ENCODE assay signal across 8 mouse cellular contexts in genomic region chr11:58008437-58009050, GRCm38 (mm10). TPM values are rescaled to one million over a fixed set of nuclear protein-coding genes. Genes with fewer than 3 reads are reported as not detected.
DNase-seq lines count a peak whose midpoint lies in the region; ATAC-seq lines count a peak whose summit lies in the region.

No protein-coding gene starts in this region.

- H3K4me1 ChIP-seq in brown adipose tissue, adult 24 weeks (ENCODE audit: control insufficient read depth, insufficient read depth, insufficient read length, low read length), result peaks cover 5% of the 10 kb centered on the region
- peaks cover 4 to 22% of the 10 kb centered on the region in 2 experiments; a peak in 3 of 4 replicates for H3K4me1 ChIP-seq in heart, embryonic 14.5 days (ENCODE audit: control insufficient read depth in 2 of 2, insufficient read depth in 2 of 2, low read length in 2 of 2)
- peaks cover 49% of the 10 kb centered on the region for H3K4me1 ChIP-seq in liver, embryonic 12.5 days

- H3K27ac ChIP-seq in brown adipose tissue, adult 24 weeks (replicated peaks; ENCODE audit: low read depth, low read length), result peak overlapping the region; percentile 62
- H3K27ac ChIP-seq in heart, embryonic 14.5 days (replicated peaks in 1 of 2; ENCODE audit: control insufficient read depth in 1 of 2, insufficient read depth in 1 of 2, low read depth in 2 of 2, low read length in 2 of 2), result peak overlapping the region; percentile 73 to 89
- peak overlapping the region; percentile 97 for H3K27ac ChIP-seq in liver, embryonic 12.5 days

- peak overlapping the region; percentile 97 for H3K9ac ChIP-seq in heart, embryonic 14.5 days (ENCODE audit: low read length)
- H3K9ac ChIP-seq in liver, embryonic 12.5 days, result peak overlapping the region; percentile 100

- WGBS in heart, embryonic 14.5 days, result under 1% methylated on average over 59 of the region's 74 CpGs
- WGBS in liver, embryonic 12.5 days (ENCODE audit: insufficient replicate concordance), result under 1% methylated on average over 52 of the region's 74 CpGs

- no peaks in the 10 kb centered on the region for H3K36me3 ChIP-seq in heart, embryonic 14.5 days (ENCODE audit: control insufficient read depth, insufficient read depth, low read length)
- H3K36me3 ChIP-seq in liver, embryonic 12.5 days, result no peaks in the 10 kb centered on the region
- no peaks in the 10 kb centered on the region for H3K36me3 ChIP-seq in splenic B cell, adult 2 months (ENCODE audit: control insufficient read depth, insufficient read depth, low read length, poor library complexity, severe bottlenecking)

- ATAC-seq in CD4-positive, CD25-positive, alpha-beta regulatory T cell, adult 4 months, result peak; percentile 70
- ATAC-seq in erythroid progenitor cell, adult 5-6 weeks (replicated peaks; ENCODE audit: low FRiP score, poor library complexity, severe bottlenecking), result peak; percentile 91
- peak; percentile 93 for ATAC-seq in heart, embryonic 14.5 days (ENCODE audit: insufficient number of reproducible peaks, insufficient read depth, low FRiP score, low read depth)
- peak; percentile 87 for ATAC-seq in liver, embryonic 12.5 days

- peak overlapping the region; percentile 83 for H3K4me3 ChIP-seq in brown adipose tissue, adult 24 weeks (ENCODE audit: insufficient read depth, low read depth, low read length)
- H3K4me3 ChIP-seq in heart, embryonic 14.5 days (ENCODE audit: control insufficient read depth in 1 of 2, insufficient read depth in 1 of 2, low read depth in 1 of 2, low read length in 2 of 2), result peak overlapping the region; percentile 76 to 97
- peak overlapping the region; percentile 99 for H3K4me3 ChIP-seq in liver, embryonic 12.5 days

- peak; percentile 93 for DNase-seq in kidney, postnatal 10 days
- DNase-seq in naive thymus-derived CD4-positive, alpha-beta T cell, adult 2 months (ENCODE audit: low read depth), result peak; percentile 94
- peak; percentile 95 for DNase-seq in splenic B cell, adult 2 months (ENCODE audit: low read depth, low spot score)

- H3K4me2 ChIP-seq in heart, embryonic 14.5 days (ENCODE audit: low read length), result peak overlapping the region; percentile 94
- H3K4me2 ChIP-seq in liver, embryonic 12.5 days, result peak overlapping the region; percentile 88

- no peaks in the 10 kb centered on the region for H3K27me3 ChIP-seq in heart, embryonic 14.5 days (ENCODE audit: control insufficient read depth, insufficient read depth, low read length)
- H3K27me3 ChIP-seq in liver, embryonic 12.5 days (replicated peaks), result no peaks in the 10 kb centered on the region
- no peaks in the 10 kb centered on the region for H3K27me3 ChIP-seq in splenic B cell, adult 2 months (ENCODE audit: control insufficient read depth, insufficient read depth, low read length, poor library complexity, severe bottlenecking)

- no peaks in the 10 kb centered on the region for H3K9me3 ChIP-seq in heart, embryonic 14.5 days (ENCODE audit: control insufficient read depth, low read length)
- no peaks in the 10 kb centered on the region for H3K9me3 ChIP-seq in liver, embryonic 12.5 days (replicated peaks)

RNA-seq across cellular contexts. Expression of gene Larp1, which starts 0.3 kb away (rescaled TPM):
- polyA plus RNA-seq in CD4-positive, CD25-positive, alpha-beta regulatory T cell, adult 4 months (2017; shearing (Covaris generic)), result 10 to 100 TPM; 27.0 to 36.1 TPM
- polyA plus RNA-seq in brown adipose tissue, adult 24 weeks (2012; ENCODE audit: insufficient read depth, insufficient read length, missing spikeins), result 14.1 and 21.8 TPM in 2 replicates
- 32.4 and 35.6 TPM in 2 replicates for total RNA-seq in erythroid progenitor cell, adult 5-6 weeks (2015; ENCODE audit: low replicate concordance)
- 25.1 and 33.9 TPM in 2 replicates for total RNA-seq in erythroid progenitor cell, adult 5-6 weeks (2017; ENCODE audit: low replicate concordance)
- 17.8 and 18.4 TPM in 2 replicates for polyA plus RNA-seq in heart, embryonic 14.5 days (2014; fragmentation: Nextera tagmentation; extraction: Ambion mirVana)
- 41.6 and 42.4 TPM in 2 replicates for polyA plus RNA-seq in liver, embryonic 12.5 days (2016; fragmentation: Nextera tagmentation; extraction: Ambion mirVana)

Comparison
In these comparisons a context has a peak if more than half of its experiments do, and no peak if none do; other contexts are left out.
1. Peak in every context shown above with its lines: DNase-seq, ATAC-seq, H3K4me3 ChIP-seq and H3K27ac ChIP-seq.